Mouse (Mus musculus): ENCODE data around the gene Zfp651.

DNA sequence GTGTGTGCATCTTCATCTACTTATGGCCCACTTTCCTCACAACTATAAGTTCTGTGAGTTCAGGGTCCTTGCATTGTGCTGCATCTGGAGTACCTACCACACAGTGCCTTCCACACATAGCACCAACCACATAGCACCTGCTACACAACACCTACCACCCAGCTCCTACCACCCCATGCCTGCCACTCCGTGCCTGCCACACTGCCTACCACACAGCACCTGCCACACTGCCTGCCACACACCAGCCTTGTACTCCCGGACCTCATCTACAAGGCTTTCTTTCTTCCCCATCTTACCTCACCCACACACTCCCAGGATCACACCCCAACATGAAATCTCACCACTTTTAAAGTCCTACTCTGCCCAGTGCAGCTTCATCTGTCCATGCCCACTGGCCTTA lies 27.2 kb downstream of the Zfp651 start:
- TF ChIP-seq CTCF (IDR thresholded peaks at IDR 0.05; ENCODE audit: low read depth) (no peak), EP300 (IDR thresholded peaks at IDR 0.05; ENCODE audit: low read depth) (no peak)
